Mouse (Mus musculus): ENCODE data around the gene Kdm1b.

DNA sequence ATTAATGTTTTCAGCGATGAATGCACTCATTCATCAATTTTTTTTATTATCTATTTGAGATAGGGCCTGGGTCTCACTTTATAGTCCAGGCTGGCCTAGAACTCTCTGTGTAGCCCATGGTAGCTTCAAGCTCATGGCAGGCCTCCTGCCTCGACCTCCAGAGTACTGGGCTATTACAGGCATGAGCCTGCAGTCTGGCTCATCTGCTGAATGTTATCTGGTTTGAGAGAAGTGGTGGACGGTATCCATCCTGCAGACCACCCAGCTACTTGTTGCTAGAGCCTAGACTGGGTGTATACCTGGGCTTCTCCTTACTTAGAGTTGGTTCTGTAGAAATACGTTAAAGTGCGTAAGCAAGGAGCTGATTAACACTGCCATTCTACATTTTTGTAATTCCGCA lies 23.7 kb downstream of the Kdm1b start:
- TF ChIP-seq POLR2A (IDR thresholded peaks at IDR 0.05; ENCODE audit: low read depth, low read length), result no peak
- no peak for TF ChIP-seq CTCF (IDR thresholded peaks at IDR 0.05; ENCODE audit: borderline replicate concordance, insufficient read depth, low read length)
